Mouse (Mus musculus) midbrain, embryonic 16.5 days (tissue): ENCODE measurements around the gene Bcl11b. TPM values are rescaled to one million over a fixed set of nuclear protein-coding genes. Genes with fewer than 3 reads are reported as not detected.

Source experiments
- ATAC-seq: fragments of 200-750 bp; cut with Nextera tagmentation; 2 replicates; pipeline ENCODE4 v1.8.0; 2017; ENCODE audit warnings: moderate TSS enrichment
- H3K27ac ChIP-seq: fragments of 300-500 bp; sonication (generic); 2 replicates; pipeline ENCODE4 v1.5.1; 2014; ENCODE audit warnings: mild to moderate bottlenecking, low read length, mixed read lengths
- H3K27me3 ChIP-seq: fragments of 300-500 bp; sonication (generic); 2 replicates; pipeline ENCODE4 v1.6.1; 2014; ENCODE audit warnings: low read depth, low read length, mixed read lengths; ENCODE audit not compliant: control insufficient read depth, insufficient read depth
- H3K36me3 ChIP-seq: fragments of 300-500 bp; sonication (generic); 2 replicates; pipeline ENCODE4 v1.6.1; 2014; ENCODE audit warnings: mild to moderate bottlenecking, low read length, moderate library complexity, mixed read lengths; ENCODE audit not compliant: control insufficient read depth, insufficient read depth
- H3K4me1 ChIP-seq: fragments of 300-500 bp; sonication (generic); 2 replicates; pipeline ENCODE4 v1.6.1; 2014; ENCODE audit warnings: mild to moderate bottlenecking, low read length, mixed read lengths; ENCODE audit not compliant: control insufficient read depth, insufficient read depth
- H3K4me2 ChIP-seq: fragments of 300-500 bp; sonication (generic); 2 replicates; pipeline ENCODE4 v1.6.1; 2014; ENCODE audit warnings: mild to moderate bottlenecking, low read length, mixed read lengths
- H3K4me3 ChIP-seq: fragments of 300-500 bp; sonication (generic); 2 replicates; pipeline ENCODE4 v1.5.1; 2014; ENCODE audit warnings: low read depth, mild to moderate bottlenecking, low read length, moderate library complexity, mixed read lengths
- H3K9ac ChIP-seq: fragments of 300-500 bp; sonication (generic); 2 replicates; pipeline ENCODE4 v1.6.1; 2014; ENCODE audit warnings: low read depth, low read length, mixed read lengths
- H3K9me3 ChIP-seq: fragments of 300-500 bp; sonication (generic); replicated peaks from 2 replicates; pipeline ENCODE4 v1.6.1; 2014; ENCODE audit warnings: mild to moderate bottlenecking, low read length, mixed read lengths; ENCODE audit not compliant: control insufficient read depth, poor library complexity, severe bottlenecking
- WGBS: fragments of 180-500 bp; shearing (Covaris S2); extraction: QIAGEN DNeasy Blood & Tissue Kit; methylation state at CpG from one replicate; pipeline ENCODE4 v1.1.7; 2014; 5-methylcytosine and 5-hydroxymethylcytosine counted together
- polyA plus RNA-seq: library from polyadenylated mRNA; unstranded; fragments of >200 nt; fragmentation: Nextera tagmentation; extraction: Ambion mirVana; gene quantifications from 2 replicates; pipeline ENCODE4 v1.2.1, GENCODE M21; 2015

Gene Bcl11b
- polyA plus RNA-seq, 1 experiment from 2014 or later = 23.9 TPM

DNA sequence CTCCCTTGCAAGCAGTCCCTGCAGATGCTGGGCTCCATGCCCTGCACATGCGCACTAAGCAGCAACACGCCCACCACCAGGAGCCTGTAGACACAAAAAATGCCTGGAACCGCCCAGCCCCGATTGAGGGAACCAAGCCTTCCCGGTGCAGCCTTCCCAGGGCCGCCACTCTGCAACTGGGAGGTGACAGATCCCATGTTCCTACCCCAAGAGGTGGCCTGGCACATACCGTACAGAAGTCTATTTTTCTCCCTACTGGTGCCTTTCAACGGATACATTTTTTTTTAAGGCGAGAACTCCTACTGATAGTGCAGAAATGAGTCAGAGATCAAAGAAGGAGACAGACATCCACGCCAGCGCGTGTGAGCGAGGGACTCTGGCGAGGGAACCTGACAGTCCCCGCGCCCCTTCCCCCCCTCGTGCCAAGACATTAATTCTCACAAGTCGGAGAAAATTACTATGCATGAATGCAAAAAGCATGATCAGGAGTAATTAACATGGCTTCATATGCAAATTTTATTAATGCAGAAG, 33.5 kb downstream of the Bcl11b start:
- Histone ChIP-seq H3K27me3 (no peaks in the 10 kb centered on the region), H3K9me3 (no peaks in the 10 kb centered on the region), H3K4me1 (peaks cover 52% of the 10 kb centered on the region), H3K27ac (peak overlapping the region; percentile 67), H3K4me2 (peak overlapping the region; percentile 41), H3K9ac (no peak overlapping the region), H3K4me3 (no peak overlapping the region), H3K36me3 (no peaks in the 10 kb centered on the region)
- peak; percentile 33; the same call in 1 of the 2 replicates for ATAC-seq
- WGBS = 32% methylated on average over 18 of the region's 18 CpGs

DNA sequence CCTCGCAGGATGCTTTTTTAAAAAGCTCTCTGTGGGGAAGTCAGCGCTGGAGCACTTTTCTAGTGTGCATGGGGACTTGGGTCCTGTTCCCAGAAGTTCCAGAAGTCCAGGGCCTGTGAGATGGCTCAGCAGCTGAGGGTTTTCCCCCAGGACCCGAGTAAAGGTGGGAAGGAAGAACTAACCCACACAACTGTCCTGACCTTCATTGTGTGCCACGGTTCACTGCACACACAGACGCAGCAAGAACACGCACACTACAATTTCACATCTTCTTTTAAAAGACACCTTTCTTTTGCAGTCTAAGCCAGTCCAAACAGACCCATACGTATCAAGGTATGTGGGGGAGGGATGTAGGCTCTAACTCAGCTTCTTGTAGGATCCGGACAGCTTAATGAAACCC, 34.3 kb downstream of the Bcl11b start:
- Histone ChIP-seq H3K9ac (no peak overlapping the region), H3K4me2 (no peak overlapping the region; the same call in 1 of the 2 replicates), H3K27ac (peak overlapping the region; percentile 67), H3K4me1 (peaks cover 47% of the 10 kb centered on the region), H3K36me3 (no peaks in the 10 kb centered on the region), H3K4me3 (no peak overlapping the region), H3K27me3 (no peaks in the 10 kb centered on the region), H3K9me3 (no peaks in the 10 kb centered on the region)
- WGBS = 72% methylated on average over 8 of the region's 8 CpGs
- no peak for ATAC-seq

DNA sequence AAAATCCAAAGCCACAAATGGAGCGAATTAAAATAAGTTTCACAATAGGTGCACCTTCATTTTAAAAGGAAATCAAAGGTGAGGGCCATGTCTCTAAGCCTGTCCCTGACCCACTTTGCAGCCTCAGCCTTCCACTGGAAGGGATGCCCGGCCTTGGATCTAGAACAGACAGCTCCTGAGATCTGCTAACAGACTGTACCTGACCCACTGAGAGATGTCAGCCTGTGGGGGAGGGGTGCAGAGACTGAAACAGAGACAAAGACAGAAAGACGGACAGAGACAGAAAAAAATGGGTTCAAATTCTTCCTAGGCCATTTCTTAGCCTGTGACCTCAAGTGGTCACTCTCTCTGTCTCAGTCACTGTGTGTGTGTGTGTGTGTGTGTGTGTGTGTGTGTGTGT, 35.1 kb downstream of the Bcl11b start:
- no peaks in the 10 kb centered on the region for H3K27me3 ChIP-seq
- H3K4me2 ChIP-seq = no peak overlapping the region
- ATAC-seq = no peak
- WGBS = 81% methylated on average over 3 of the region's 3 CpGs
- H3K27ac ChIP-seq = no peak overlapping the region
- no peak overlapping the region for H3K4me3 ChIP-seq
- no peak overlapping the region for H3K9ac ChIP-seq
- peaks cover 42% of the 10 kb centered on the region for H3K4me1 ChIP-seq
- no peaks in the 10 kb centered on the region for H3K36me3 ChIP-seq
- H3K9me3 ChIP-seq = no peaks in the 10 kb centered on the region

DNA sequence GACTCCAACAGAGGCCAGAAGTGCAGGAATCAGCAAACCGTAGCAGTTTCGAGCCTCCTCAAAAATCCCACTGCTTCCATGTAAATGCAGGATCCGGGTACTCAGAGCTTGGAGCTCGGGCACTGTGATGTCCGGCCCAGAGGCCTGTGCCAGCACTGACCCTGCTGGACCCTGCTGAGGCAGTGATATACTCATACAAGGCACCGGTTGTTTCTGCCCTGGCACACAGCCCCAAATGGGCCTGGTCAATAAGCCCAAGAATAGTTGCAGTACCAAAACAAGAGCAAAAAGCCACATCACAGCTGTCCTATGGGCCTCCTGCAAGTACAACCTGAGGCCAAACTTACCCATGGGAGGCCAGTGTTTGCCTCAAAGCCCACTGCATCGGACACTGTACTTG, 36.4 kb downstream of the Bcl11b start:
- no peaks in the 10 kb centered on the region for H3K36me3 ChIP-seq
- H3K4me3 ChIP-seq = no peak overlapping the region
- ATAC-seq = no peak
- no peak overlapping the region for H3K9ac ChIP-seq
- no peaks in the 10 kb centered on the region for H3K9me3 ChIP-seq
- H3K4me2 ChIP-seq = no peak overlapping the region
- 84% methylated on average over 7 of the region's 7 CpGs for WGBS
- no peak overlapping the region for H3K27ac ChIP-seq
- no peaks in the 10 kb centered on the region for H3K27me3 ChIP-seq
- H3K4me1 ChIP-seq = peaks cover 37% of the 10 kb centered on the region

DNA sequence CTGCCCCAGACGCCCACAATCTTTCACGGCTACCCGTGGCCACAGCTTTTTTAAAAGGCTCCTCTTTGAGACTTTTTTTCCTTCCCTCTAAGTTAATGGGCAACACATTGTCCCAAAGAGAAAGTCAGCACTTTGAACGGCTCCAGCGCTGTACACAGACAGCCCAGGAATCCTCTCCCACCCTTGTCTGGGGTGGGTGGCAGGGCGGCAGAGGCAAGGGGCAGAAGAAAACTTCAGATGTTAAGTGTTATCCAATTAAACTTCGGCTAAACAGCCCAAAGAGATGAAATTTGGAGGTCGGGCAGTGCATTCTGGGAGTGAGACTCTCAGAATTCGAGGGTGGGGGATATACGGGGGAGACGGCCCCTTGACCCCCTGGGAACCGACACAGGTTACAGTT, 38.3 kb downstream of the Bcl11b start:
- no peak overlapping the region for H3K4me3 ChIP-seq
- no peaks in the 10 kb centered on the region for H3K9me3 ChIP-seq
- H3K27me3 ChIP-seq = no peaks in the 10 kb centered on the region
- H3K36me3 ChIP-seq = no peaks in the 10 kb centered on the region
- no peak overlapping the region for H3K9ac ChIP-seq
- no peak for ATAC-seq
- H3K4me2 ChIP-seq = no peak overlapping the region
- H3K27ac ChIP-seq = no peak overlapping the region
- H3K4me1 ChIP-seq = peaks cover 27% of the 10 kb centered on the region
- WGBS = 80% methylated on average over 12 of the region's 12 CpGs

DNA sequence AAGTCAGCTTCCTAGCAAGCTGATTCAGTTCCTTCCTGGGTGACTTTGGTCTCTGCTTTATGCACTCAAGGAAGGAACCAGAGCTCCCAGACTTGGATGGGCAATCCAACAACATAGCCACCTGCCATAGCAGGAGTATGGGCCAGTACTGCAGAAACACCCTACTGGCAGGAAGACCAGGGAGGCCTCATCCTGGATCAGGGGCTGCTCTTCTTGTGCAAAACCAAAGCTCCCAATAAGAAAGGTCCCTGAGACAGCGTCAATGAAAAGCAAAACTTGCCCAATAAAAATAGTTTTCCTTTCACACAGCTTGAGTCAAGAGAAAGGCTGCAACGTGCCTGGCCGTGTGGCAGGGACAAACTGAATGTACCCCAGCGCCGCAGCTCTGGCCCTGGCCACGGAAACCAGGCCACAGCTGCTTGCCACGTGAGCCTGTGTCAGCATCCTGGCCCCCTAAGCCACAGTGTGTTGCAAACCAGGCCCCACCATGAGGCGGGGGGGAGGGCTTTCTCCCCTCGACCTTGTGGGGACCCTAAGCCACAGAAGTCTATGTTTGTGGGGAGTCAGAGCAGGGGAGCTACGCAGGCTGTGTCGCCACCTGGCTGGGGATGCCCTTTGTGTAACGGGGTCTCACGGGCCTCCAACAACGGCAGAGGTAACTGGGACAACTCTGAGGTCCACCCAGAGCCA, 38.9 kb downstream of the Bcl11b start:
- Histone ChIP-seq H3K9ac (no peak overlapping the region), H3K4me2 (no peak overlapping the region), H3K36me3 (no peaks in the 10 kb centered on the region), H3K9me3 (no peaks in the 10 kb centered on the region), H3K4me1 (peaks cover 23% of the 10 kb centered on the region), H3K27ac (no peak overlapping the region), H3K27me3 (no peaks in the 10 kb centered on the region), H3K4me3 (no peak overlapping the region)
- WGBS = 78% methylated on average over 14 of the region's 14 CpGs
- no peak for ATAC-seq

DNA sequence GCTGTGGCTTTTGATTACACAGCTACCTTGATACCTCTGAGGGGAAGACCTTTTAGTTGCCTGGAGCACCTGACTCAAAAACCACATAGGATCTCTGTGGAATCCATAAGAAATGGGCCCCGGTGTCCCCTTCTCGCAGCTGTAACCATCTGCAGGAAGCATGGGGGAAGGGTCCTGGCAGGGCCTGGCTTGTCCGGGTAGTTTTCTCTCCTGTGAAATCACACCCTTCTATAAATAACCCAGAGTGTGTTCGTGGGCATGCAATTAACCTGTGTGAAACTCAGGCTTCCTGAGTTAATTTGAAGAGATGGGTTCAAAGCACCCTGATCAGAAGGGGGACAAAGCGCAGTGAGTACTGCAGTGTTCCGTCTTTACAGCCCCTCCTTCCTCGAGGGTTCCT, 40.5 kb downstream of the Bcl11b start:
- Histone ChIP-seq H3K4me3 (no peak overlapping the region), H3K27ac (no peak overlapping the region; the same call in 1 of the 2 replicates), H3K4me2 (no peak overlapping the region), H3K9me3 (no peaks in the 10 kb centered on the region), H3K36me3 (no peaks in the 10 kb centered on the region), H3K4me1 (peaks cover 22% of the 10 kb centered on the region), H3K9ac (no peak overlapping the region), H3K27me3 (no peaks in the 10 kb centered on the region)
- ATAC-seq = no peak
- 48% methylated on average over 7 of the region's 7 CpGs for WGBS

DNA sequence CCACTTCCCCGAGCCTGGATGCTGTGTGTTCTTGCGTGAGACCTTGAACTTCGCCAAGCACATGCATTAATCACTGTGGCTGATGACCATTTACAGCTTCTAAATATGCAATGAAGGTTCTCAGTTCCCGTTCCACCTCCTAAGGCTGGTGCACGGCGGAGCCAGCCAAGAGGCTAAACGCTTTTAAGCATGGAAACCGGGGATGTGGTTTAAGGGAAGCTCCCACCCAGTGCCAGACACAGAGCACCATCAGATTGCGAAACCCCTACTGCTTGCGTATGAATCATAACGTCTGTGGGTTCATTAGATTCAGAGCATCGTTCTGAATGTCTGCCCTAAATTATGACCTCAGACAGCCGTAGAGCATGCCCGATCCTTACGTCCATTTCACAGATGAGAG, 41.6 kb downstream of the Bcl11b start:
- Histone ChIP-seq H3K4me1 (peaks cover 22% of the 10 kb centered on the region), H3K27me3 (no peaks in the 10 kb centered on the region), H3K27ac (no peak overlapping the region), H3K9me3 (no peaks in the 10 kb centered on the region), H3K36me3 (no peaks in the 10 kb centered on the region), H3K4me2 (no peak overlapping the region), H3K9ac (no peak overlapping the region), H3K4me3 (no peak overlapping the region)
- 66% methylated on average over 15 of the region's 15 CpGs for WGBS
- no peak for ATAC-seq

DNA sequence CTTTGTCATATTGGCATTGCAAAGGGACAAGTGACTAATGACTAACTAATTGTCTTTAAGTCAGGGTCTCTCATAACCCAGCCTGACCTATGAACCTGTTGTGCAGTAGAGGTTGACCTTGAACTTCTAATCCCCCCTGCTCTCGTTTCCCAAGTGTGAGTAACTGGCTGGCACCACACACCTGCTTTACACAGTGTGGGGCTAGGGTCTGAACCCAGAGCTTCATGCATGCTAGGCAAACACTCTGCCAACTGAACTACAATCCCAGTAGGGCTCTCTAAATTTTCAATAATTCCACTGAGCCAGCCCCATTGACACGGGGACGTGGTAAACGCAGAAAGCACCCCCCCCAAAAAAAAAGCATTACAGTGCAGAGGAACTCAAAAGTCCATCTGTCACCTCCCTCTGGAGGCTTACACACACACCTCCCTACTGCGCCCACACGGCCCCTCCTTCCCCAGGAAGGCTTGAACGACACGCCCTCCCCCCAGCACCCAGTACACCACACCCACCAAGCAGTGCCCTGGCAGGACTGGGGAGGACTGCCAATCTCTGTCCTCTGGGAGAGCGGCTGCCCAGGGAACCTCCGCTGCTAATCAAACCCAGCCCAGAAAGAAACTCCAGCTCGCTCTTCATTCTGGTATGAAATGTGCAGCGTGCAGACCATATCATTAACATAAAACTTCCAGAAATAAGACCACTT, 42.5 kb downstream of the Bcl11b start:
- H3K9ac ChIP-seq = no peak overlapping the region
- H3K4me3 ChIP-seq = no peak overlapping the region
- WGBS = 40% methylated on average over 12 of the region's 12 CpGs
- H3K36me3 ChIP-seq = no peaks in the 10 kb centered on the region
- H3K4me1 ChIP-seq = peaks cover 20% of the 10 kb centered on the region
- H3K9me3 ChIP-seq = no peaks in the 10 kb centered on the region
- H3K27me3 ChIP-seq = no peaks in the 10 kb centered on the region
- H3K27ac ChIP-seq = no peak overlapping the region
- peak; percentile 23; the same call in 1 of the 2 replicates for ATAC-seq
- no peak overlapping the region for H3K4me2 ChIP-seq
